Mouse (Mus musculus) kidney, adult 2 months (tissue): ENCODE results near the gene Lrrc4.

Source experiments
- CTCF ChIP-seq: fragments of 200-500 bp; conservative IDR thresholded peaks from 2 replicates; pipeline ENCODE4 v1.5.1; 2011; ENCODE audit warnings: low read depth, mild to moderate bottlenecking, control low read depth, low read length, moderate library complexity, mixed read lengths; ENCODE audit not compliant: insufficient read depth, insufficient read length
- POLR2A ChIP-seq: fragments of 200-500 bp; IDR thresholded peaks from one replicate; pipeline ENCODE4 v1.6.1; 2011; ENCODE audit warnings: low read depth, low read length, control low read depth

- TF ChIP-seq CTCF, result no peak
- TF ChIP-seq POLR2A, result no peak
Measured at GRCm38 (mm10) chr6:28828593-28828992, 3.0 kb downstream of the Lrrc4 start.
